Mouse (Mus musculus): ENCODE measurements around the gene Gm7145. TPM values are rescaled to one million over a fixed set of nuclear protein-coding genes. Genes with fewer than 3 reads are reported as not detected.
"Not testable (repeated sequence)": the region's sequence is repeated elsewhere in the genome, so short reads cannot be mapped to it uniquely, and the experiment has no call there.

Gene Gm7145
- polyA plus RNA-seq (2014; fragmentation: Nextera tagmentation; extraction: Ambion mirVana) = not detected in 2 replicates

GRCm38 (mm10) chr1:117965639-117966038 lies at the start of gene Gm7145:
TSS of gene Gm7145 (plus strand) at chr1:117965939.
- H3K9ac ChIP-seq (ENCODE audit: low read length) = no peak within 1 kb of the TSS
- no peaks in the 10 kb centered on the region for H3K4me1 ChIP-seq (ENCODE audit: control insufficient read depth, insufficient read depth, low read length)
- H3K27ac ChIP-seq (replicated peaks; ENCODE audit: low read depth, low read length) = no peak within 1 kb of the TSS
- no peak within 1 kb of the TSS for H3K4me3 ChIP-seq (ENCODE audit: low read depth, low read length)
- H3K27me3 ChIP-seq (ENCODE audit: control insufficient read depth, insufficient read depth, low read length) = no peaks in the 10 kb centered on the region
- no peak for ATAC-seq (ENCODE audit: insufficient number of reproducible peaks, low FRiP score, low TSS enrichment, low read depth)
- 75% methylated on average over 4 of the region's 4 CpGs for WGBS
- 0 out of 2 replicates have a peak, but pooled peaks cover 5% of the 10 kb centered on the region for H3K9me3 ChIP-seq (ENCODE audit: control insufficient read depth, low read length)
- no peak within 1 kb of the TSS for H3K4me2 ChIP-seq (ENCODE audit: low read depth, severe bottlenecking)
- no peak for DNase-seq (ENCODE audit: low spot score)
- H3K36me3 ChIP-seq (ENCODE audit: control insufficient read depth, insufficient read depth, low read length) = no peaks in the 10 kb centered on the region

- not testable (repeated sequence) for H3K27ac ChIP-seq (replicated peaks; ENCODE audit: low read depth, low read length); ATAC-seq (ENCODE audit: insufficient number of reproducible peaks, low FRiP score, low TSS enrichment, low read depth); H3K4me2 ChIP-seq (ENCODE audit: low read depth, severe bottlenecking); H3K36me3 ChIP-seq (ENCODE audit: control insufficient read depth, insufficient read depth, low read length); H3K4me3 ChIP-seq (ENCODE audit: low read depth, low read length); H3K9ac ChIP-seq (ENCODE audit: low read length); H3K4me1 ChIP-seq (ENCODE audit: control insufficient read depth, insufficient read depth, low read length); DNase-seq (ENCODE audit: low spot score); H3K27me3 ChIP-seq (ENCODE audit: control insufficient read depth, insufficient read depth, low read length); H3K9me3 ChIP-seq (ENCODE audit: control insufficient read depth, low read length)
- 74% methylated on average over 1 of the region's 1 CpGs for WGBS
Measured at GRCm38 (mm10) chr1:117927715-117928114, 38.0 kb upstream of the Gm7145 start, which contains the start of gene Gm28168. TSS of gene Gm28168 (plus strand) at chr1:117928015.

GRCm38 (mm10) chr1:118003876-118004275 lies 38.1 kb downstream of the Gm7145 start:
- not testable (repeated sequence) for H3K9ac ChIP-seq (ENCODE audit: low read length); H3K4me1 ChIP-seq (ENCODE audit: control insufficient read depth, insufficient read depth, low read length); H3K27me3 ChIP-seq (ENCODE audit: control insufficient read depth, insufficient read depth, low read length); DNase-seq (ENCODE audit: low spot score); H3K9me3 ChIP-seq (ENCODE audit: control insufficient read depth, low read length); H3K27ac ChIP-seq (replicated peaks; ENCODE audit: low read depth, low read length); H3K4me2 ChIP-seq (ENCODE audit: low read depth, severe bottlenecking); H3K36me3 ChIP-seq (ENCODE audit: control insufficient read depth, insufficient read depth, low read length); H3K4me3 ChIP-seq (ENCODE audit: low read depth, low read length); ATAC-seq (ENCODE audit: insufficient number of reproducible peaks, low FRiP score, low TSS enrichment, low read depth)

- H3K36me3 ChIP-seq (ENCODE audit: control insufficient read depth, insufficient read depth, low read length); DNase-seq (ENCODE audit: low spot score); H3K9me3 ChIP-seq (ENCODE audit: control insufficient read depth, low read length); H3K27ac ChIP-seq (replicated peaks; ENCODE audit: low read depth, low read length); H3K4me3 ChIP-seq (ENCODE audit: low read depth, low read length); H3K4me1 ChIP-seq (ENCODE audit: control insufficient read depth, insufficient read depth, low read length); H3K27me3 ChIP-seq (ENCODE audit: control insufficient read depth, insufficient read depth, low read length); ATAC-seq (ENCODE audit: insufficient number of reproducible peaks, low FRiP score, low TSS enrichment, low read depth); H3K9ac ChIP-seq (ENCODE audit: low read length); H3K4me2 ChIP-seq (ENCODE audit: low read depth, severe bottlenecking): not testable (repeated sequence)
- 21% methylated on average over 8 of the region's 8 CpGs for WGBS
Measured at GRCm38 (mm10) chr1:118012736-118013135, 47.0 kb downstream of the Gm7145 start.

Other genes with a start within 250 kb of the Gm7145 start
- gene B020011L13Rik, start 184.8 kb upstream of the Gm7145 start, polyA plus RNA-seq (2014; fragmentation: Nextera tagmentation; extraction: Ambion mirVana) = not detected in 2 replicates
- gene Gm28360, start 135.9 kb upstream of the Gm7145 start, polyA plus RNA-seq (2014; fragmentation: Nextera tagmentation; extraction: Ambion mirVana) = not detected in 2 replicates
- not detected in 2 replicates for gene Gm28168, start 37.9 kb upstream of the Gm7145 start, polyA plus RNA-seq (2014; fragmentation: Nextera tagmentation; extraction: Ambion mirVana)
- 0.16 and 0.27 TPM in 2 replicates for gene Gm29106, start 210.6 kb downstream of the Gm7145 start, polyA plus RNA-seq (2014; fragmentation: Nextera tagmentation; extraction: Ambion mirVana)